Mouse (Mus musculus): ENCODE results near the gene Lrch3. TPM values are rescaled to one million over a fixed set of nuclear protein-coding genes. Genes with fewer than 3 reads are reported as not detected.

The Lrch3 gene
- polyA plus RNA-seq, 1 experiment from 2014 or later: 53.0 TPM

DNA sequence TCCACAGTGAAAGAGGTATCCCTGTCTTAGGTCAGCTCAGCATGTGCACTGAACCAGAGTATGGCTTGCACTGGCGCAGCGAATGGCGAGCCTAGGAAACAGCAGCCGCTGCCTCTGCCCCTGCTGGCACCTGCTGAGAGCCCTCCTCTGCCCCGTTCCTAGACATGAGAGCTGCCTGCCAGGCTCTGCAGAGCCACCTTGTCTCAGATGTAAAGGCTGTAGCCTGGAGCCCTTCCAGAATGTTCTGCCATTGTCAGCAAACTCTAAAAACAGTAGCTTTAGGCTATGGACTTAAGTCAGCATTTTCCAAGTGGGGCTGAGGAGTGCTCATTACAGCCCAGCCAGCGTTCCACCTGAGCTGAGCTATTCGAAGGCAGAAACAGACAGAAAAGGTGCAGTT lies 93.5 kb downstream of the Lrch3 start:
- ATAC-seq: no peak
- Histone ChIP-seq H3K36me3 (peaks cover 59% of the 10 kb centered on the region), H3K9me3 (no peaks in the 10 kb centered on the region), H3K27me3 (no peaks in the 10 kb centered on the region), H3K27ac (no peak overlapping the region), H3K9ac (replicated peaks) (no peak overlapping the region), H3K4me3 (replicated peaks) (no peak overlapping the region), H3K4me2 (replicated peaks) (no peak overlapping the region), H3K4me1 (replicated peaks) (no peaks in the 10 kb centered on the region)
- WGBS: 80% methylated on average over 7 of the region's 7 CpGs

DNA sequence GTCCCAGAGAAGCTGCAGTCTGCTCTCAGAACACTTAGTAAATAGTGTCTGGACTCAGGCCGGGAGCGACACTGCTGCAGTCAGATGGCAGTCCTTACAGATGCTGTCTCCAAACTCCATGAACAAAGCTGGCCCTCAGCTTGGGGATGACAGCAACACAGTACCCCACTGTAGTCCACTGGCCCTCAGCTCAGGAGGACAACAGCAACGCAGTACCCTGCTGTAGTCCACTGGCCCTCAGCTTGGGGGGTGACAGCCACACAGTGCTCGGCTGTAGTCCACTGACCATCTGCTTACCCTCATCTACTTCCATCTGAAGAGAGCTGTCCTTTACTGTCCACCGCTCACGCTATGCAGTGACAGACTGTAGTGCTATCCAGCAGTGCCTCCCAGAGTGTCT lies 96.3 kb downstream of the Lrch3 start:
- 95% methylated on average over 6 of the region's 6 CpGs for WGBS
- no peak overlapping the region for H3K4me3 ChIP-seq (replicated peaks)
- H3K9me3 ChIP-seq: no peaks in the 10 kb centered on the region
- H3K4me2 ChIP-seq (replicated peaks): no peak overlapping the region
- H3K4me1 ChIP-seq (replicated peaks): no peaks in the 10 kb centered on the region
- no peaks in the 10 kb centered on the region for H3K27me3 ChIP-seq
- H3K27ac ChIP-seq: no peak overlapping the region
- no peak overlapping the region for H3K9ac ChIP-seq (replicated peaks)
- H3K36me3 ChIP-seq: peaks cover 80% of the 10 kb centered on the region
- no peak for ATAC-seq

DNA sequence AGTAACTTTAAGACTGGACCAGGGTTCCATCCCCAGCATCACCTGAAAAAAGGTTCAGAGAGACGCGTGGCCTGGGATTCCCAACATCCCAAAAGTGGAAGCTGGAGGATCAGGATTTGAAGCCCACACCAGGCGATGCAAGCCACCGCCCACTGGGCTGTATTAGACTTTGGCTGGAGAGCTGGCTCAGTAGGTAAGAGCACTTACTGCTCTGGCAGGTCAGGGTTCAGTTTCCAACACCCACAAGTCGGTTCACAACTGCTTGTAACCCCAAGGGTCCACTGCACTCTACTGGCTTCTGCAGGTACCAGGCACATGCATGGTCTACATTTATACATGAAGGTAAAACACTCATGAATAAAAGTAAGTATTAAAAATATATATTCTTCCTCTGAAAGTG lies 99.9 kb downstream of the Lrch3 start:
- Histone ChIP-seq H3K4me2 (replicated peaks) (no peak overlapping the region), H3K9me3 (no peaks in the 10 kb centered on the region), H3K27me3 (no peaks in the 10 kb centered on the region), H3K36me3 (peaks cover 69% of the 10 kb centered on the region), H3K27ac (no peak overlapping the region), H3K9ac (replicated peaks) (no peak overlapping the region), H3K4me3 (replicated peaks) (no peak overlapping the region), H3K4me1 (replicated peaks) (no peaks in the 10 kb centered on the region)
- no peak for ATAC-seq
- WGBS: 94% methylated on average over 5 of the region's 5 CpGs

DNA sequence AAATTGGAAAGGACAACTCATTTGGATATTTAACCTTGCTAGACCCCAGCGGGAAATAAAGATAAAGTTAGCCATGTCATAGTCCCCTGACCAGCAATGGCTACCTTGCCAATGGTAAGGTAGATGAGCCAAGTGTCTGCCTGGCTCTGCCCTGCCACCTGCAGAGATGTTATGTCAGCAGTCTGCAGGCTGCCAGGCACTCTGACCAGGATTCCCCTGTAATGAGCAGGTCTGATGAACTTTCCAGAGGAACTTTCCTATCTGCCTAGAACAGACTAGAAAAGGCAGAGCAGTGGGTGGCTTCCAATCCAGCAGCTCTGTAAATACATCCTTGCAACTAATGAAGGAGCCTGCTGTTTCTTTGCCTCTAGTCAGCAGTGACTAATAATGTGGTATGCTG lies 101.0 kb downstream of the Lrch3 start:
- H3K9me3 ChIP-seq: no peaks in the 10 kb centered on the region
- H3K36me3 ChIP-seq: peaks cover 57% of the 10 kb centered on the region
- H3K27ac ChIP-seq: no peak overlapping the region
- no peaks in the 10 kb centered on the region for H3K4me1 ChIP-seq (replicated peaks)
- WGBS: 93% methylated on average over 1 of the region's 1 CpGs
- H3K4me3 ChIP-seq (replicated peaks): no peak overlapping the region
- ATAC-seq: no peak
- H3K9ac ChIP-seq (replicated peaks): no peak overlapping the region
- no peaks in the 10 kb centered on the region for H3K27me3 ChIP-seq
- no peak overlapping the region for H3K4me2 ChIP-seq (replicated peaks)

DNA sequence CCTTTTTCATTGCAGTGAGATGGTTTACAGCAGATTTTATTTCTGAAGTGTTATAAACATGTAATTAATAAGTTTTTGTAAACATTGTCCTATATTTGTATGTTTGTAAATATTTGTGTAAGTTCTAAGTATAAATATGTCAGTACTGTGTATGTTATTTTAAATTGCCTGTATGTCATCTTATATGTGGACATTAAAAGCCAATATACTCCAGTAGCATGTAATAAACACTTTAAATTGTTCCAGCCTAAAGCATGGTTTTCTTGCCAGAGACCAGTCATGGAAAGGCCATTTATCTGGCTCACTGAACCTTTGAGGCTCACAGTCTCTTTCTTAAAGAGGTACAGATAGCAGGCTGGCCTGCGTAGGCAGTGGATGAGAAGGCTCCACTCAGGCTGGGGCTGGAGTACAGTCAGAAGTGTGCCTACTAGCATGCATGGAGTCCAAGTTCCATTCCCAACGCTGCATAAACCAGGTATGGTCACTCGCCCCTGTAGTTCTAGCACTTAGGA lies 101.6 kb downstream of the Lrch3 start:
- no peak overlapping the region for H3K27ac ChIP-seq
- no peaks in the 10 kb centered on the region for H3K4me1 ChIP-seq (replicated peaks)
- no peak overlapping the region for H3K9ac ChIP-seq (replicated peaks)
- 98% methylated on average over 3 of the region's 3 CpGs for WGBS
- no peaks in the 10 kb centered on the region for H3K27me3 ChIP-seq
- peaks cover 52% of the 10 kb centered on the region for H3K36me3 ChIP-seq
- no peak overlapping the region for H3K4me3 ChIP-seq (replicated peaks)
- no peaks in the 10 kb centered on the region for H3K9me3 ChIP-seq
- H3K4me2 ChIP-seq (replicated peaks): no peak overlapping the region
- no peak for ATAC-seq

DNA sequence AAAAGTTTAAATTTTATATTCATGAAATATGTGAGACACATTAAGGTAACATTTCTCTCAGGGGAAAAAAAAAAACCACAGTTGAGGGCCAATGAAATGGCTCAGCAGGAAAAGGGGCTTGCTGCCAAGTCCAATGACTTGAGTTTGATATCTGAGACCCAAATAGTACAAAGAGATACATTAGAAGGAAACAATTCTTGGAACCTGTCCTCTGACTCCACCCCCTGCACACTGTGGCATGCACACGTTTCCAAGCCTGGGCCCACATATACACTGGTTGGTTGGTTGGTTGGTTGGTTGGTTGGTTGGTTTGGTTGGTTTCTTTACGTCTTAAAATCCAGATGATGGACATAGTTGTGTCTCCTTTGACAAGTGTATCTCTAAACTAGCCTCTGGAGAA lies 102.1 kb downstream of the Lrch3 start:
- no peak overlapping the region for H3K27ac ChIP-seq
- H3K27me3 ChIP-seq: no peaks in the 10 kb centered on the region
- no peak for ATAC-seq
- no peaks in the 10 kb centered on the region for H3K4me1 ChIP-seq (replicated peaks)
- 93% methylated on average over 2 of the region's 2 CpGs for WGBS
- H3K4me3 ChIP-seq (replicated peaks): no peak overlapping the region
- H3K9me3 ChIP-seq: no peaks in the 10 kb centered on the region
- H3K9ac ChIP-seq (replicated peaks): no peak overlapping the region
- no peak overlapping the region for H3K4me2 ChIP-seq (replicated peaks)
- H3K36me3 ChIP-seq: peaks cover 47% of the 10 kb centered on the region

DNA sequence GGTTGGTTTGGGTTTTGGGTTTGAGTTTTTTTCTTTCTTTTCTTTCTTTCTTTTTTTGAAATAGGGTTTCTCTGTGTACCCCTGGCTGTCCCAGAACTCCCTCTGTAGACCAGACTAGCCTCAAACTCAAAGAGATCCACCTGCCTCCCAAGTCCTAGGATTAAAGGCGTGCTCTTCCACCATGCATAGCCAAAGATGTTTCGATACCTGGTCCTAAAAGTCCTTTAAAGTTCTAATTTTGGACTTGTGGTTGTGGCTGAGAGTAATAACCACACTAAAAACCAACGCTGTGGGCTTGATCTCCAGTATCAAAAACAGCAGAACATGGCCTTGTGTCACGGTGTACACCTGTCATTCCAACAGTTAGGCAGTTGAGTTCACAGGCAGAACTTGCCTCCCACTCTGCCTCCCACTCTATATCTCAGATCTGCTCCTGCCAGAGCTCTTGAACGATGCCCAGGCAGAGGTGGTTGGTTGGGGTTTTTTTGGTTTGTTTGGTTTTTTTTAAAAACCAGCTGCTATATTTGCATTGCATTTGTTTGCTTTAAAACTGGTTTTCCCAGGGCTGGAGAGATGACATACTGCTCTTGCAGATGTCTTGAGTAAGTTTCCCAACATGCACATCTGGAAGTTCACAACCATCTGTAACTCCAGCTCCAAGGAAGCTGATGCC lies 103.9 kb downstream of the Lrch3 start:
- Histone ChIP-seq H3K27ac (no peak overlapping the region), H3K27me3 (no peaks in the 10 kb centered on the region), H3K9me3 (no peaks in the 10 kb centered on the region), H3K4me1 (replicated peaks) (no peaks in the 10 kb centered on the region), H3K4me3 (replicated peaks) (no peak overlapping the region), H3K9ac (replicated peaks) (no peak overlapping the region), H3K4me2 (replicated peaks) (no peak overlapping the region), H3K36me3 (peaks cover 37% of the 10 kb centered on the region)
- WGBS: 95% methylated on average over 5 of the region's 5 CpGs
- ATAC-seq: no peak

DNA sequence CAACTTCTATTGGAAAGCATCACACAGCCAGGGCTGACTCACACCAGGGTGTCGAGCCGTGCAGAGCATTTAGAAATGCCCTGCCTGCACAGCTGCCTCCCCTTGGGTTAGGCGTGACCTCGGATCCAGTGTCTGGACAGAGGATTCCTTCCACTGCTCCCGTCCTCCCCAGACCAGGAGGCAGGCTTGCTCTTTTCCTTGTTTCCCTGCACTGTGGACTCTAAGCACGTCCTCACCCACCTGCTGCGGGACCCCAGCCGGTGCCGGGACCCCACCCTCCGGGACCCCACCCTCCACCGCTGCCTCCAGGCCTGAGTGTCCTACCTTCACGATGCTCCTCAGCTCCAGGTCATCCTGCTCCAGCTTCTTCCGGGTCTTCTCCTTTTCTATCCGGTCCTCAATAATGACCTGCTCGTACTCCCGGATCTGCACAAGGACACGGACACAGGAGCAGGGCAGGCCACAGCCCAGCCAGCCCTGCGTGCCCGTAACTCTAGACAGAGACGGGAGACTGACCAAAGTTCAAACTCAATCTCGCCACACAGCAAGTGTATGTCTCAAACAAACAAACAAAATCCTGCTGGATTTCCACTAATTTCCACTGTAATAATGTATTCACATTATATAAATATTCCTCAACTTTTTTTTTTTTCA lies 105.3 kb downstream of the Lrch3 start:
- H3K4me2 ChIP-seq (replicated peaks): no peak overlapping the region
- no peak for ATAC-seq
- H3K9me3 ChIP-seq: no peaks in the 10 kb centered on the region
- H3K27ac ChIP-seq: no peak overlapping the region
- H3K27me3 ChIP-seq: no peaks in the 10 kb centered on the region
- no peak overlapping the region for H3K9ac ChIP-seq (replicated peaks)
- H3K36me3 ChIP-seq: peaks cover 23% of the 10 kb centered on the region; the same call in 1 of the 2 replicates
- no peak overlapping the region for H3K4me3 ChIP-seq (replicated peaks)
- no peaks in the 10 kb centered on the region for H3K4me1 ChIP-seq (replicated peaks)
- WGBS: 81% methylated on average over 21 of the region's 21 CpGs

DNA sequence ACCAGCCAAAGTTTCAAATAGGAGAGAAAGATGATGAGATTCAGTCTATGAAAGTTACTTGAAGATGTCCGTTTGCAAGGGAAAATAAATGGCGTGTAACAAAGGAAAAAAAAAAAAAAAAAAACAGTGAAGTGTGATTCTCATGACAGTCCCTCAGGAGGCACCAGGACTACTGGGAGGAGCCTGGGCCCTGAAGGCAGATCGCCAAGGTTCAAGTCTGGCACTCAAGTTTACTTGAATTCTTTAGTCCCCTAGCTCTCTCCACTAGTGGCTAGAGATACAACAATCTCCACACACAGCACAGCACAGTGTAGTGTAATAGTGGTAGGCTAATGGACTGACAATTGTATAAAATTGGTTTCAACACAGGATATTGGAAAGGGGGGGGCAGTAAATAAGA lies 107.5 kb downstream of the Lrch3 start:
- no peaks in the 10 kb centered on the region for H3K9me3 ChIP-seq
- H3K27me3 ChIP-seq: no peaks in the 10 kb centered on the region
- WGBS: 84% methylated on average over 3 of the region's 3 CpGs
- H3K27ac ChIP-seq: no peak overlapping the region
- ATAC-seq: no peak
- no peak overlapping the region for H3K9ac ChIP-seq (replicated peaks)
- no peak overlapping the region for H3K4me3 ChIP-seq (replicated peaks)
- H3K36me3 ChIP-seq: peaks cover 8% of the 10 kb centered on the region; the same call in 1 of the 2 replicates
- no peaks in the 10 kb centered on the region for H3K4me1 ChIP-seq (replicated peaks)
- H3K4me2 ChIP-seq (replicated peaks): no peak overlapping the region

DNA sequence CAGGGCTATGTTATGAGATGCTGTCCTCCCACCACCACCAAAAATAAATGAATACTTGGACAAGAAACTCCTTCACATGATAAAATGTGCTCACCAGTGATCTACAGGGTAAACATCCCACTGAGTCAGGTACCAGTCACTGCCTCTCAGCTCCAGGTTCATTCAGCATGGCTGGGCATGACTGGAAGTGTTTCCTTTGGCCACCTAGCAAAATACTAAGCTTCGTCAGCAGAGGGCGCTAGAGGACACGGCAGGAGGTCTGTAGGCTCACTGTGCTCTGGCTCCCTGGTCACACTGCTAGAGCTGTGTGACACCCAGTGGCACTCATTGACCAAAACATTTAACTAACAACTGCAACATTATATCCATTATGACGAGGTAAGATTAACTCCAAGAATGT lies 109.8 kb downstream of the Lrch3 start:
- ATAC-seq: peak; percentile 75
- H3K9ac ChIP-seq (replicated peaks): no peak overlapping the region
- H3K4me3 ChIP-seq (replicated peaks): no peak overlapping the region
- H3K27me3 ChIP-seq: no peaks in the 10 kb centered on the region
- no peaks in the 10 kb centered on the region for H3K36me3 ChIP-seq
- H3K4me2 ChIP-seq (replicated peaks): no peak overlapping the region
- 6% methylated on average over 4 of the region's 4 CpGs for WGBS
- H3K27ac ChIP-seq: no peak overlapping the region
- H3K9me3 ChIP-seq: no peaks in the 10 kb centered on the region
- no peaks in the 10 kb centered on the region for H3K4me1 ChIP-seq (replicated peaks)

DNA sequence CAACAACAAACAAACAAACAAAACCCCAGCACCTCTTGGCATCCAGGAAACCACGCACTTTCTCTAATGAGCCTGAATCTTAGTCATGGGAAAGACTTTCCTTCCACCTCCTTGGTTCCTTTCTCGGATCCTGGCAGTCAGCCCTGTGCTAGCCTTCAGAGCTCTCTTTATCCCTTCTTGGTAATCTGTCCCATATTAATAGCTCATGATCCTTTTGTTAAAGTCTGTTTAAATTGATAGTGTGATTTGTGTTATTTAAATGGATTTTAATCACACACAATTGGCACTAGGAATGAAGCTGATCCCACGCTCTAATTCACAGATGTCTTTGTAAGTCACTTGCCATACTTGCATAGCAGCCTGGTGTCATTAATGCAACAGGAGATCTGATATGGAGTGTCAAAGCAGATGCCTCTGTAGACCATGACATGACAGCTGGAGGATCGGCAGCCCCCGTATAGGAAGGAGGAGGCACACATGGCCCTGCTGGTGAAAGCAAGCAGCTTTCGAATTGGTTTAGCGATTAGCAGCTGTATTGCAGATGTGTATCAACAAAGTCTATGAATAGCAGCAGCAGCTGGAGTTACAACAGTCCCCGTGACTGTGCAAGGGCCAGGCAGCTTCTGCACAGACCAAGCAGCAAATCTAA lies 110.7 kb downstream of the Lrch3 start:
- no peak for ATAC-seq
- Histone ChIP-seq H3K27me3 (no peaks in the 10 kb centered on the region), H3K9ac (replicated peaks) (no peak overlapping the region), H3K4me3 (replicated peaks) (no peak overlapping the region), H3K4me1 (replicated peaks) (no peaks in the 10 kb centered on the region), H3K27ac (no peak overlapping the region), H3K4me2 (replicated peaks) (no peak overlapping the region), H3K36me3 (no peaks in the 10 kb centered on the region), H3K9me3 (no peaks in the 10 kb centered on the region)
- WGBS: 82% methylated on average over 8 of the region's 8 CpGs

DNA sequence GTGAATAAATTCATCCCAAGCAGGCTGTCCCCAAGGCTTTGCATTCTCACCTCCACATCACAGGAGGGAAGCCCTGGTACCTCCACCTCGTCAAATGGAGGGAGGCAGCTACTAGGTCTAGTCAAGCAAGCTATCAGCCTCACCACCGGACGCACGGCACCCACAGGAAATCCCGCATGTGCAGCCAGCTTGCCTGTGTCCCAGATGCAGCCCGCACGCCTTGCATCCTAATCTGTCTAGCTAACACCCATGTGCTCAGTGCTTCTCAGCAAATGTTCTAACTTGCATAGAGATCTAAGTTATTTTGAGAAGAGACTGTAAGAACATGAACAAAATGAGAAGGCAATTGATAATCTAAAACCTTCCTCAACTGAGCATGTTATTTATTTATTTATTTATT lies 112.5 kb downstream of the Lrch3 start:
- H3K4me3 ChIP-seq (replicated peaks): no peak overlapping the region
- no peaks in the 10 kb centered on the region for H3K4me1 ChIP-seq (replicated peaks)
- no peak overlapping the region for H3K9ac ChIP-seq (replicated peaks)
- H3K27ac ChIP-seq: no peak overlapping the region
- H3K27me3 ChIP-seq: no peaks in the 10 kb centered on the region
- no peak for ATAC-seq
- no peak overlapping the region for H3K4me2 ChIP-seq (replicated peaks)
- no peaks in the 10 kb centered on the region for H3K9me3 ChIP-seq
- WGBS: 91% methylated on average over 7 of the region's 7 CpGs
- H3K36me3 ChIP-seq: no peaks in the 10 kb centered on the region

All from midbrain, embryonic 13.5 days (tissue).